Mouse (Mus musculus) cerebellum, postnatal 14 days (tissue): ENCODE measurements at regions not wholly inside any gene's neighbourhood (a gene's known extent, or its start where the extent isn't known, plus 50 kb on each side); places are given as distances from the start of the nearest gene placed in this dataset.

Experiments used
- DNase-seq, 2 experiments: peaks; one replicate each; pipeline ENCODE4 v3.0.0; 2021; ENCODE audit warnings: mixed read lengths in 2 of 2

DNA sequence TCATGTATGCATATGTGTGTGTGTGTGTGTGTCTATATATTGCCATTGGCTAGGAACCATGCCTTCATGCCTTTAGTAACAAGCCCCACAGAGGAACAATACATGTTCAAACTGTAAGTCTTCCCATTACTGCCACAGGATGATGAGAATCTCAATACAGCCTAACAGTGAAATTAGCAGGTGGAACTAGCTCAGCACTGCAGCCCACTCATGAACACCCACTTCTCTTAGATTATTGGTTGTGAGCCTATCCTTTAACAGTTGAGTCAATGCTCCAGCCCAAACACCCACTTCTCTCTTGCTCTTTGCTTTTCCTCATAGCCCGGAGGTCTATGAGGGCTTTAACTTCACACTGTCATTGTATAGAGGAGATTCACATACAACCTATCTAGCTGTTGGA, 287.5 kb upstream of the Plxna2 start:
- DNase-seq, result no peak

DNA sequence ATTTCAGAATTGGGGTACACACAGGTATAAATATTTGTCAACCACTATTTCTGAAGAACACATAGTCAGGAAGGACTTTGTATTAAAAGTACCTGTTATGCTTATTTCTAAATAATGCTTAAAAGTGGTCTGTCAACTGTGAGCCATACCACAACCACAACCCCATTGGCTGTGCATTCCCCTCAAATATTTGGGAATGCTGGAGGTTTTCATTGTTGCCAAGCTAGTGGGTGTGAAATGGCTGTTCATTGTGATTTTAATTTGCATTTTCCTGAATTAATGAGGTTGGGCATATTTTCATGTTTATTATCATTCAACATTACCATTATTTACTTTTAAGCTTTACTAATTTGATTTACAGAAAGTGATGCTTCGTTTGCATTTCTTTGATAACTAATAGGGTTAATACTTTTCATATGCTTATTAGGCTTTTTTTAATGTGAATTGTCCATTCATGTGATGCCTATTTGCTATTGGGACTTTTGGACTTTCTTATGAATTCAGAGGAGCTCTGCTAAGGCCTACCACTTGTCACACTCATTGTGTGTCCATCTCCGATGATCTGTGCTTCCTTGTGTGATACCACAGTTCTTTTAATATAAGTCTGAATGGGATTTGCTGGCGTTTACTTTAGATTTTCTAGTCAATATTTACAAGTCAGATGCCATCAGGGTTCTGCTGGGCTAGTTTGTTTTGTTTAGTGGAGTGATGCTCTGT, 297.5 kb upstream of the Plxna2 start:
- no peak for DNase-seq

DNA sequence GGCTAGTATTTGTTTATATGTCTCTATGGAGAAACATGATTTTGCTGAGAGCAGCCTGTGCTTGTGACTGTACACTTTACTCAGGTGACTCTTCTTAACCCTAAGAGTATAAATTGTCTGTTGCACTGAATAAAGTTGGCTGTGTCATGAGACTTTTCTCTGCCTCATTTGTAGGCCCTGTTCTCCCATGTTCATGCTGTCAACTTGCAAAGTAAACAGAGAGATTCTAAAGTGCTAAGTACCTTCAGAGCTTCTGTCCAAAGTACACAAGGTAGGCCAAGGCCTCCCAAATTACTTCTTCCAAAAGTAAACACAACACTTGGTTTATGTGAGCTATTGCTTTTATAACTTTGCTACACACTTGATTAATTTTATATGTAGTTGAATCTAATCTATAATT, 299.7 kb upstream of the Plxna2 start:
- no peak for DNase-seq

DNA sequence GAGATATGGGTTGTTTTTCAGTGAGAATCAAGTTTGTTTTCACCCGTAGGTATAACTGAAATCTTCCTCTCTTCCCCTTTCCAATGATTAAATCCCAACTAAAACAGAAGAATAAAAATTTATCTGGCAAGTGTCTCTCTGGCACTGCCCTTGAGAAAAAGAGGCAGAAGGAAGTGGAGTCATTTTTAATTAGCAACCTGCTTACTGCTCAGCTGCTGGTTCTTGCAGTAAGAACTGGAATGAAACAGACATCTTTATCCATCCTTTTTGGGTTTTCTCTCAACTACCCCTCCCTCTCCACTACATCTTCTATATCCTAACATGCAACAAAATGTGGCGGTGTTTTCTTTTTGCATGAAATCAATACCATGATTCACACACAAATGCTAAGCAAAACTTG, 302.4 kb upstream of the Plxna2 start:
- DNase-seq, result peak in 1 of 2 experiments; percentile 21

DNA sequence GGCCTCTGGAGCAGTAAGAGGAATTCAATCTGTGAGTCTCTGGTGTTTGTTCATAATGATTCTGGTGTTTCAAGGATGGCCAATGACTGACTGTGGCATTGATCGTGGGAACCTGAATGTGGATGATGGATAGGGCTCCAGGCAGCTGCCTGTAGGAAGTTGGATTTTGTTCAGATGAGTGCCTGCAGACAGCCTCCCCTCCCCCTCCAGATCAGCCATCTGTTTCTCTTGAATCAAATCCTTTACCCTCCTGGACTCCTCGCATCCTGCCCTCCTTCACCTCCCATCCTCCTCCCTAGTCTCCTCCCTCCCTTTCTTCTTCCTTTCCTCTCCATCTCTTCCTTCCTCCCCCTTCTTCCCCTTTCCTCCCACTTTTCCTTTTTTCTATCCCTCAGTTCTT, 307.6 kb upstream of the Plxna2 start:
- peak; percentile 80 to 83 for DNase-seq

DNA sequence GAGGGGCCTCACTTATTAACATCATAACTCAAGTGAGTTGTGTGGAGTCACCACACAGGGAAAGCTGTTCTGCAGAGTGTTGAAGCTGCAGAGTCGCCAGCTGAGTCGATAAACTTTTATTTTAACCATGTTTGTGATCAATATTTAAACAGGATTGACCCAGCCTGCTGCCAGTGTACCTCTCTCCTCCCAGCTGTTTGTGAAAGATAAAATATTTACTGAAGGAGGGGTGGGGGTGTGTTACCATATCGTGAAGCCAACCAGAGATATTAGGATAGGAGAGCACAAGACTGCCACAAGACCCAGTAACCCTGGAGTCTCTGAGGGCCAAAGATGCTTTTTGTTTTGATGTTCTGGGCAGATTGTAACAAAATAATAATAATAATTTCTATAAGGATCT, 309.4 kb upstream of the Plxna2 start:
- no peak for DNase-seq

DNA sequence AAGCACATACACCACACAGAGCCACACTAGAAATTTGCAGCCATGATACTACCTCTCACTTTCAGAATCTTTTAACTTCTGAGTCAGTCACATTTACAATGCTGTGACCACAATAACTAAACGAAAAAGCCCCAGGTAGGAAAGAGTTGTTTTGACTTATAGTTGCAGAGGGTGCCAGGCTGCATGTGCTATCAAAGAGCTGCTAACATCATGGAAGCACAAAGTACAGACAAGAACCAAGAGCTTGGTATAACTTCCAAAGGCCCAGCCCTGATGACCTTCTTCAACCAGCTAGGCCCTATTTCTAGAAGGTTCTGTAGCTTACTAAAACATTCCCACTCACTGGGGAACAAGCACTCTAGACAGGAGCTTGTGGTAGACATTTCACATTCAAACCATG, 314.1 kb upstream of the Plxna2 start:
- no peak for DNase-seq

DNA sequence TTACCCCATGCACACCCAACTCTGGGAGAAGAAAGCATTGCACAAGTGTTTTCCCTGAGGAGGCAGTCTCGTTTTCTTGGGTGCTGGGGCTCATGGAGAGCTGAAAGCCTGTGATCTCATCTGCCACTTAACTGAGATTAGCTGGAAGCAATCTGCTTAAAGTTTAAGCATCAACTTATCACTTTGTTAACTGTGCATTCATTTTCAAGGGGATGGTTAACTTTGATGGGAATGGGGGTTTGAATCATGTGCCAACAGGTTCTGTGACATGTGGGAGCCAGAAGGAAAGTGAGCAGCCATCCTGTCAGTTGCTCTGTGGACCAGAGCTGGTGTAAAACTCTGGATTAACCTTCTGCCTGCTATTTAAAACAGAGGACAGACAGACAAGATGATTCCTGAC, 315.2 kb upstream of the Plxna2 start:
- DNase-seq, result no peak

DNA sequence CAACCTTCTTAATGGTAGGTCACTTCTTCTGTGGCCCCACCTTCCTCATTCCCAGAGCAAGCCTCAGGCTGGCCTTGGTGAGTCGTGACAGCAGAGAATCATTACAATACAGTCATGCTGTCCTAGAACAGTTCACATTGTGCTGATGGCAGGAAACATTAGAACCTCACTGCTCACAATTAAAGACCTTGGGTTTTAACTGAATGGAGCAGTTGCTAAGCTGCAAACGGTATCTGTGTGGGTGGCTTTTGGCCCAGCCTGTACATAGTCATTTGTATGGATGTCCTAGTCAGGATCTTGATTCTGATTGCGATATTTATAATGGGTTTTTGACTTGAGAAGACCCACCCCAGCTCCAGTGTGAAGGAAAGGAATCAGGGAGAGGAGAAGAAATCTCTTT, 336.1 kb upstream of the Plxna2 start:
- no peak for DNase-seq

DNA sequence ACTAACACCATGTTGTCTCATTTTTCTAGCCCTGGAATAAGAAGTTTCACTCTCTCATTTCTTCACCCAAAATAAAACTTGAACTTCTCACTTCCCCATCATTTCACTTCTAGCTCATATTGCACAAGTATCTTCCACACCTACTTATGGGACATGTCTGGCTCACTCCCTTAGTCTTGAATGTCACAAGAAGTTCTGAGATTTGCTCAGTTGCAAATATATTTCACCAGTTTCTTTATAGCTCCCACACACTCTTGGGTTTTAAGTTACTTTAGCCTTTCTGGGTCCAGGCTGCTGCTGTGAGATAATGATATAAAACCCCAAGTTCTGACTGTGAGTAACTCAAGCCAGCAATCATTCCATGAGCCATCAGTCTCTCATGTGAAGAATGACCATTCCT, 350.0 kb upstream of the Plxna2 start:
- DNase-seq, result no peak

DNA sequence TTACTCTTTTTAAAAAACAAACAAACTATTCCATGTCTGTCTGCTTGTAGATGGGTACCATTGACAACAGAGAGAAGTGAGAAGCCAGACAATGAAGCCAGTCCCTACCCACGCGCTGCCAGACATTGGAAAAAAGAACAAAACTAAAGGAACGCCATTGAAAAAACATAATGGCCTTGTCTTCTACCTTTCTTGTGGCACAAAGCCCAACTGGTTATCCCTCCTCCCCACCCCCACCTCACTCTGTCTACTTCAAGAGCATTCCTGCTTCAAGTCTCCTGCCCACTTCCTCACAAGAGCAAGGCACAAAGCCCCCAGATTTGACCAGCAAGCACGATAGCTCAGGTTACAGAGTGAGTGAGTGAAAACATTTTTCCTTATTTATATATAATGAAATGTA, 355.6 kb upstream of the Plxna2 start:
- no peak for DNase-seq

DNA sequence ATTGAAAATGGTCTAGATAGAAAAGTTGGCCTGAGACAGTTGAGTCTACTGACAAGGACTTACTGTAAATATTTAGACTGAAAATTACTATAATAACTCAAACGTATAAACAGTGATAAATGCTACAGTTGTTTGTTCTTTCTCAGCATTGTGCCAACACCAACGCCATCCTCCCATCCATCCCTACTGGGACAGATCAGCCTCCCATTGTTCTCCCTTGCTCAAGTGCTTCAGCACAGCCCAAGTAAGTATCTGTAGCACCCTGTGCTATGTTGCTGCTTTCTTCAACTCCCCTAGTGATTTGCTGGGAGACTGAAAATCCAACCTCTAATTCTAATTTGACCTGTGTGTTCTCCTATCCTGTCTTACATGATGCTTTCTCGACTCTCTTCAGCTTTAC, 358.1 kb upstream of the Plxna2 start:
- DNase-seq, result no peak

DNA sequence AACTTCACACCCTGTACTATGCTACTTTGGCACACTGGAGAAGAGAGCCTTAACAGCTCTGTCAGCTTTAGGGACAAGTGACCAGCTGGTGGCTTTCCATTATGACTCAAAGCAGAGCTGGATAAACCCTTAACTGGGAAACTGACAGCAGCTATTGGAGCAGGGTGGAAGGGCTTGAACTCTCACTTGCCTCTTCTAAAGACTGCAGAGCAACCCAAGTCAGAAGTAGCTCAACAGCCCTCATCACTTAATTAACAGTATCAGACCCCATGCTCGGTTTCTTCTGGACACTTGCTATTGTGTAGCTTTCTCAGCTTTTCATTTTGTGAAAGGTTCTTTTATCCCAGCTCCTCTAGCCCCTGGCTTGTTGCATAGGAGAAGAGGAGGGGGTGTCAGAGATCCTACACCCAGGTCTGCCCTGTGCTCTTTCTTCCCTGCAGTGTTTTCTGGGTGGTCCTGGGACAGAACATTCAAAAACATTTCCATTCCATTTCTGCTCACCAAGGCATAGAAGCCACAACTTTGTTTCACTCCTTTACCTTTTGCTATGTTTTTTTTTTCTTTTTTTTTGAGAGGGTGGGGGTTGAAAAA, 373.1 kb upstream of the Plxna2 start:
- no peak for DNase-seq

DNA sequence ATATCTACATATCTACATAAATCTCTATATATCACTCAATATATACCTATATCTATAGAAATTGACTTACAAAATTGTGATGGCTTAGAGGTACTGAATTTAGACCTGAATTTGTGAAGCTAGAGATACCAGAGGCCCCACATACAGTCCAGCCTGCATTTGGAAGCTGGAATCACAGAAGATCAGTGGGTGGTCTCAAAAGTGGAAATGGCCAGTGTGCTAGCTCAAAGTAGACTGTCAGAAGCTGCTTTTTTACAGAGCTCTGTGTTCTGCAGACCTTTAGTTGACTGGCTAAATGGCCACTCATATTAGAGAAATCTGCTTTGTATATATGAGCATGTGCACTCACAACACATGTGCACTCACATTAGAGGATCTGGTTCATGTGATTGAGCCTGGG, 376.9 kb upstream of the Plxna2 start:
- DNase-seq, result no peak

DNA sequence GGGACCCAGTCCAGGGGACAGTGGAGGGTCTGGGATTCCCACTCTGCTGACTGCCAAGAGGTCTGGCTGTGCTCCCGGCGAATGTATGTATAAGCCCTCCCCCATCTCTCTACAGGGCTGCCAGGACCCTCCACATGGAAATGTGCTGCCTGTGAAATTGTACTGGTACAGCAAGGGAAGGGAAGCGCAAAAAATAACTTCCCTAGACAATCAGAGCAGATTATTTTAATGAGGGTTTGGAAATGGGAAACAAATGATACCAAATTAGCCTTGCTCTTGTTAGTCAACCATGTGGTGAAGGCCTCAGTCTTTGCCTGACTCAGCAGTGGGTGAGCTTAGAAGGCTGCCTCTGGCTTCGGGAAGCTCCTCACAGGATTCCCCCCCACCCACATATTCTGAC, 386.8 kb upstream of the Plxna2 start:
- DNase-seq, result peak; percentile 12 to 40

DNA sequence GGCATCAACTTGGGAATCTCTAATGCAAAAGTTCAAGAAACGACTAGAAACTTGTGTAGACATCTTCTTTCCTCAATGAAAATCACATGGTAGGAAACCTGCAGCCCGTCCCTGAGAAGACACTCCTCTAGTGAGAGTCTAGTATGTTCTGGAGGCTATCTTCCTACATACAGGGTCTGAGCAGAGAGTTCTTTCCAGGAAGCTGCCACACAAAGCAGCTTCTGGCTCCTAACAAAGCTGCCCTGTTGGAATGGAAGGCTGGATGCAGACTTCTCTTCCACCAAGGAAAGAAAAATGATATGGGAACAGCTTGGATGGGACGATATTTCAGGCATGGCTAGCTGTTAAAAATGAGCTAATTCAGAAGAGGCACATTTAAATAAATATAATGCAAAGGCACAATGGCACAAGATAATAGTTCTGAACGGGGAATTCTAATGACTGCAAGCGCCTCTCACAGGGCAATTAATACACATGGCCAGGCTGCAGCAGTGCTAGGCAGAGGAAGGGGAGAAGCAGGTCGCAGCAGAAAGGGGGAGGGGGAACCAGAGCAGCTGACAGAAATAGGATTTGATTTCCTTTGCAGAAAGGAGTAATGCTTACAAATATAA, 391.4 kb upstream of the Plxna2 start:
- peak; percentile 26 to 30 for DNase-seq

DNA sequence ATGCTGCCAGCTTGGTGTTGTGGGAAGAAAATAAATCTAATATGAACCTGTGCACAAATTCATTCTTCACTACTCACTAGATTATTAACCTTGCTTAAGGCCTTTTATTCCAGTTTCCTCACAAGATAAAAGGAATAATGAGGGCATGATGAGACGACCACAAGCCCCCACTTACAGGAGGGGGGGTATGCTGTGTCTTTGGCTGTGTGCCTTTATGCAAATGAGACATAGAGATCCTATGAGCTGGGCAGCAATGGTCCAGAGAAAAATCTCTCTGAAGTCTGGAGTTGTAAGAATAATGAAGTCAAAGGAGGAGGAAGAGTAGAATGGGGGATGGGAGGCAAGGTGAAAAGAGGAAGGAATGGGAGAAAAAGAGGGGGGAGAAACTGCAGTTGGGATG, 392.2 kb upstream of the Plxna2 start:
- no peak for DNase-seq

DNA sequence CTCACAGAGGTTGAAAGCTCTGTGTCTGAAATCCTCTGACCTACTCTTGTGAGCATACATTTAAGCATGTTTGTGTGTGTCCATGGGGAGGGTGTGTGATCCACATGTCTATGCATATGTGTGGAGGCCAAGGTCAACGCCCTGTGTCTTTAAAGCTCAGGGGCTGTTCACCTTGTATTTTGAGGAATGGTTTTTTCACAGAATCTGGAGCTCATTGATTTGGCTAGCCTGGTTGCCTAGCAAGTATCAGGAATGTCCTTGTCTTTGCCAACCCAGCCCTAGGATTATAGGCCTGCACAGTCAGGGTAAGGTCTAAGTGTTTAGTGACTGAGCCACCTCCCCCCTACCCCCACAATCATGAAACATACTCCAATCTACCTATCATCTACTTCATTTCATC, 394.0 kb upstream of the Plxna2 start:
- DNase-seq, result no peak

DNA sequence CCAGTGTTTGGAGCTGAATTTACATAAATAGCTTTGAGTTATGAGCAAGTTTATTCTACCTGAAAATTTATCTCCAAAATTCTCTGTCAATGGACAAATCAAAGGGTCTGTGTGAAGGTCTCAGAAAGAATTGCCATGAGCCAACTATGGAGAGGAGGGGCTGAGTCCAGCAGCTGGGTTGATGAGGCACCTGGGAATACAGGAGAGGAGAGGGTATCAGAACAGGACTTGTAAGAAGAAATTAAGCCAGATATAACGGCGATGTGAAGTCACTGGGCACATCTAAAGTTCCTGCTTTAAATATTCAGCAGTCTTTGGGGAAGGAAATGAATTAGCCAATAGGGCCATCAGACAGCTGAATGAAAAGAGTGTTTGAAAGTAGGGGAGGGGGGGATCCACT, 394.4 kb upstream of the Plxna2 start:
- DNase-seq, result no peak

DNA sequence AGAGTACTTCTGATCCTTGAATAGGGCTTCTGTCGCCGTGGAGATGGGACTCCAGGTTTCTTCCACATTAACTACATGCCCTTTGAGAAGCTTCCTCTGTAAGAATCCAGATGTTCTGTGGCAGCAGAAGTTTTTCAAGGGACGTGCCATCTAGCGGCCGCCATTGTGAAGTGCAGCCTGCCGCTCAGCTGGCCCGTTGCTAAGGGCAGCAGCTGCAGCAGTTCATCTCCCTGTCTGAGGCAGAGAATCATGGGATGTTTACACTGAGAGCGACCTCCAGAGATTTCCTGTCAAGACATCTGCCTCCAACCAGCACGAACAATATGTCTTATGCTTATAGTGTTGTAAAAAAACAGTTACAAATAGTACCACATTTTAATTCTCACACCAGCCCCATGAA, 395.0 kb upstream of the Plxna2 start:
- DNase-seq, result peak; percentile 56 to 64

DNA sequence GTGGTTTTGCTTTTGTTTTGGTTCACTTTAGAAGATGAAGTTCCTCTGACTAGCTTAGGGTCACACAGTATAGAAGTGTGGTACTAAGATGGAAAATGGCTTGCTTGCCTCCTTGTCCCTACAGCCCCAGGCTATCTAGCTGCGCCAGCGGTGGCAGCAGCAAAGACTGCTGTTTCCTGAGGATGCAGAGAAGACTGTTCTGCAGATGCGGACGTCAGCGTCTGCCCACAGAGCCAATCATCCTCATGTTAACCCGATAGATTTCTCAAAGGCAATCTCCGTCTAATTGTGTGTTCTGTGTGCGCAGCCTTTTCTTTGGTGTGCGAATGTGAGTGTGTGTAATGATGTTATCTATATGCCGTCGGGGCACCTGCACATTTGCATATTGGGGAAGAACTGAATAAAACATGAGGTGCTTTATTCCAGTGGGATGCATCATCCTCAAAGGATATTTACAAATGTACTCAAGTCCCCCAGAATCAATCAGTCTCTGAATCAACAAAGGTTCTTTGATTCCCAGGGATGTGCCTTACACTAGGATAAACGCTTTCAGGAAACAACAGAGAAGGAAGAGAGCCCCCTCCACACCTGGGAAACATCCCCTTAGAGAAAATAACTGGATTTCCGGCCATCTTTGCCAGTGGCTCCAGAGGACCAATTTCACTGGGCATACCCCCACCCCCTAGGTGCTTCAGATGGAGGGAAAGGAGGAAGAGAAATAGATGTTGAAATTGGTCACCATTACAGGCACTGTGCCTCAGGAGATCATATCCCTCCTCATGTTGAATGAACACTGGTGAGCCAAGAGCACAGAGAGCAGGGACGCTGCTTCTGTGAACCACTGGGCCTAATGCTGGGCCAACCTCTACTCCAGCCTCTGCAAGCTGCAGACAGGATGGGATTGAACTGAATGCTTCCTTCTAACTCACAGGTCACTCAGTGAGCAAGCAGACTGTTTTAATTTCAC, 409.7 kb upstream of the Plxna2 start:
- DNase-seq, result no peak

DNA sequence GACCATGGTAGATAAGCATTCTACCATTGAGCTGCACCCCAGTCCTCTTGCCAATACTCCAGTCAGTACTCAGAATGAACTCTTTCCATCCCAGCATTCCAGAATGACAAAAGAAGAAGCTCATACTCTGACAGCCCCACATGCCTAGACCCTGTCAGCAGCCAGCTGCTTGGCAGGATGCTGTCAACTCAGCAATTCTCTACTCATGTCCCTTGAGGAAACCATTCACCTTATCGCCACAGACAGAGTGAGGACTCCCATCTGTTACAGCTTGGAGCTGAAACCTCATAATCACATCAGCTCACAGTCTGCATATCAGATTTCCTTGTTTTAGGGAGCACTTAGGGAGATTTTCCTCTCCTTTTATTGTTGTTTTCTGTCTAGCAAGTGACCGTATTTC, 420.5 kb upstream of the Plxna2 start:
- DNase-seq, result no peak

DNA sequence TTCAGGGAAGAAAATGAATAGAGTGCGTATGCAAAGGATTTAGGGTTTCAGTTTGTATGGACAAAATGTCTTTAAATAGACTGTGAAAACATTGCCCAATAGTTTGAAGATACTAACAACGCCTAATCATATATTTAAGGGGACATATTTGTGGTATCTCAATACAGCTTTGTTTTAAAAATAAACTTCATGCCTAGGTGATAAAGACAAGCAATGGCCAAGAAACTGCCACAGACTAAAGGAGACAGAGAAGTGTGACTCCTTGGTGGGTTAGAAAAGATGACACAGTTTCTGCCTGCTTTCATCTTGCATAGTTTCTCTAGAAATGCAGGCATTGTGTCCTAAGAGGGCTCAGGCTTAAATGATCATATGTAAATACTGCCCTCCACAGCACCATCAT, 435.7 kb upstream of the Plxna2 start:
- DNase-seq, result no peak
